Mouse (Mus musculus) A20 (cell line): Measurements from ENCODE around the gene Srp72.
"Not testable (repeated sequence)": the region's sequence is repeated elsewhere in the genome, so short reads cannot be mapped to it uniquely, and the experiment has no call there.

Source experiments
- DNase-seq: peaks from one replicate; pipeline ENCODE4 v3.0.0-alpha.2; 2011; ENCODE audit warnings: low read depth, low spot score

Srp72 gene

DNA sequence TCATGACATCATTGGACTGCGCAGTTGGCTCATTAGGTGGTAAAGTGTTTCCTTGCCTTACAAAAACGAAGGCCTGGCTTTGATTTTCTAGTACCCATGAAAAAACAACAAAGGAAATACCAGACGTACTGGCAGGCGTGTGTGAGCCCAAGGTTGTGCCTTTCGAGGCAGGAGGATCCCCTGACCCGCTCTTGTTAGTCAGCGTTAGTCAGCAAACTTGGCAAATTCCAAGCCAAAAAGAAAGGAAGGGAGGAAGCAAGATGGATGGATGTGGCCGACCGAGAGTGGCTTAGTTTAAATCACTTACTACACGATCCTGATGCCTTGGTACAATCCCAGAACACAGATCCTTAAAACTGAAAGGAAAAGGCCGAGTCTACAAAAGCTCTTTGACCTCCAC is 11.9 kb upstream of the Srp72 start:
- no peak for DNase-seq

GRCm38 (mm10) chr5:76964651-76965050 is 9.8 kb upstream of the Srp72 start:
- DNase-seq: no peak

DNA sequence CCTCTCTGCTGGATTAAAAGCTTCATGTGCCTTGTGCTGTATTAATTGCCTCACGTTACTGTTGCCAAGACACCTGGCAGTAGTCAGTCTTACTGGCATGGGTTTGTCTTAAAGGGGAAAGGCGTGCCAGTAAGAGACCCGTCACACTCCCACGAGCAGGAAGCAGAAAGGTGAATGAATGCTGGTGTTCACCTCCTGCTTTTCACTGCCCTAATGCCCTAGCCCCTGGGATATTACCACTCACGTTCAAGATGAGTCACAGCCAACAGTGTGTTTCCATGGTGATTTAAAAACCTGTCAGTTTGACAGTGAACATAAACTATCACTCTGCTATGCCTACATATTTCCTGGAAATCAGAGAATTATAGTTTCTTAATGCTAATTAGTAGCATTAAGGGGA is 5.2 kb upstream of the Srp72 start:
- DNase-seq: no peak

DNA sequence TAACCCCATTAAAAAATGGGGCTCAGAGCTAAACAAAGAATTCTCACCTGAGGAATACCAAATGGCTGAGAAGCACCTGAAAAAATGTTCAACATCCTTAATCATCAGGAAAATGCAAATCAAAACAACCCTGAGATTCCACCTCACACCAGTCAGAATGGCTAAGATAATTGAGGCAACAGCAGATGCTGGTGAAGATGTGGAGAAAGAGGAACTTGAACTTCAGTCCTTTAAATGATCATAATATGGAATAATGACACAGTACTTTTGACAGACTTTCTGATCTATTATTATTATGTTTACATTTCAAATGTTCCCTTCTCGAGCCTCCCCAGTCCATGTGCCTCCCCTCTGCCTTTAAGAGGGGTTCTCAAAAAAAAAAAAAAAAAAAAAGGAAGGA is 3.4 kb upstream of the Srp72 start:
- DNase-seq: not testable (repeated sequence)

DNA sequence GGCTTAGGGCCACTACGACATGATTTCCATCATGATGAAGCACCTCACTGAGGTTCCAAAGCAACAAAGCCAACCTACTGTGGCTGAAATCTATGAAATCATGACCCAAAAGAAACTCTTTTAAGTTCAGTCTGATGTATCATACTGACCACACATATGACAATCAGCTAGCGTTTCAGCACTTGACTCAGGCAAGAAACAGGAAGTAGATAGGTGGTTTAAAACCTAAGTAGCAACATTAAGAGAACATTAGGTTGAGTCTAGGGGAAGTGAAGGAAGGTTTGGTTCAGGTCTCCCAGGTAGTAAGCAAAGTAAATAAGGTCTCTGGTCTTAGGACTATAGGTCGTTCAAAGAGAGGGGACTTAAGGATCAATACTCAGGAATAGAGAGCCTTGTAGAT is 995 bp upstream of the Srp72 start:
- peak; percentile 59 for DNase-seq

DNA sequence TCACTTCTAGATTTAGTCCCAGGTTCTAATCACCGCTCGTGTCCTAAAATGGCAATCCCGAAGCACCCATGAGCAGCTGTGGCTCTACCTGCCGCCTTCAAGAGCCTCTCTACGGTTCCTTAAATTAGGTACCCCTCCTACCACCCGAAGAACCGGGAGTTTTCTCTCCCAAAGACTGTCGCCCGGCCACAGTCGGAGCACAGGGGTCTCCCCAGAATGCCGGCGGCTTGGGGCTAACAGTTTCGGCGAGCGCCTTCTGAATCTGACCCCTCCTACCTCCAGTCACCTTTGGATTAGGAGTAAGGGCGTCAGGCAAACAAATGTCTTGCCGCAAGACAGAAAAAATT is 303 bp upstream of the Srp72 start:
- DNase-seq: no peak

DNA sequence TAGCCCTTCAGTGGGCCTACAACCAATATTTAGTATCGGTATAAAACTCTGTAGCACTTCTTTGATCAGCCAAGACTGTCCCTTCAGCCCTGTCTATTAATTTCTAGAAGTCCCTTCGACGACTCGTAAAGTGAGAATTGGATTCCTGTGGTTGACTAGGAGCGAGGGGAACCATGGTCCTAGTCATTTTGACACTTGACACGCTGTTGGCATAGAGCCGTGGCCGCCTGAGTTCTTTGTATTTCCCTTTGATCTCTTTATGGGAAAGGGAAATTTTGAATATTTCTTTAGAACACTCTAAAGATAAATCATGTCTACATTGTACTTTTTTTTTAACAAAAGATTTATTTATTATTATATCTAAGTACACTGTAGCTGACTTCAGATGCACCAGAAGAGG is 1.3 kb downstream of the Srp72 start:
- peak; percentile 23 for DNase-seq

- no peak for DNase-seq
These were observed 9.5 kb downstream of the Srp72 start for GRCm38 (mm10) chr5:76984015-76984414.

DNA sequence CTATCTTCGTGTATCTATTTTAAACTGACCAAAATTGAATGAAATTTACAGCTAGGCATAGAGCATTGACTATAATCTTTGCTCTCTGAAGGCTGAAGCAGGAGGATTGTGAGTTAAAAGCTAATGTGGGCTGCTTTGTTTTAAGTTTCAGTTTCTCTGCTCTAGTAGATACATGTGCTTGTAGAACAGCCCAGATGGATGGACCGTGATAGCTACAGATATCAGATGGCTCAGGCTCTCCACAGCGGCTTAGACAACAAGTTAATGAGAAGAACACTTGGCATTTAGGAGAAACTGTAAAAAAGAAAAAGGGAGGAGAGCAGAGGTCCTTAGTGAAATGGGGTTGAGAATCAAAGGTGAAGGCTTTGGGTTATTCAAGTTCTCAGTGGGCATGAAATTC is 16.3 kb downstream of the Srp72 start:
- no peak for DNase-seq

GRCm38 (mm10) chr5:76993174-76993814 is 18.8 kb downstream of the Srp72 start:
- no peak for DNase-seq

DNA sequence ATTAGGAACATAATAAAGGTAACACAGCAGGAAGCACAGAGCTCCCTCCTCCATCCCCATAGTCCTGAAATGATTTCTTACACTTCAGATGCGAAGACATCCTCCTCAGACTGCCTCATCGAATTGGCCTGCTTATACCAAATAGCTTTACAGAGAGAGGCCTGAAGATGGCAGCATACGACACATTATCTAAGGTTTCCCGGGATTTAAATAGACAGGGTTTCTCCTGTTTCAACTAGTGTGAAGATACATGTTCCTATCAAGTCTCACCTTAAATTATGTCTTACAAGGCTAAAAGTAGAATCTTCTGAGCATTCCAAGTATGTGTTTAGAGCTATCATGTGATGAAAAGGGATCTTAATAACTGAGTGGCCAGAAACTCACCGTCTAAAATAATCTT is 23.9 kb downstream of the Srp72 start:
- DNase-seq: peak; percentile 25

DNA sequence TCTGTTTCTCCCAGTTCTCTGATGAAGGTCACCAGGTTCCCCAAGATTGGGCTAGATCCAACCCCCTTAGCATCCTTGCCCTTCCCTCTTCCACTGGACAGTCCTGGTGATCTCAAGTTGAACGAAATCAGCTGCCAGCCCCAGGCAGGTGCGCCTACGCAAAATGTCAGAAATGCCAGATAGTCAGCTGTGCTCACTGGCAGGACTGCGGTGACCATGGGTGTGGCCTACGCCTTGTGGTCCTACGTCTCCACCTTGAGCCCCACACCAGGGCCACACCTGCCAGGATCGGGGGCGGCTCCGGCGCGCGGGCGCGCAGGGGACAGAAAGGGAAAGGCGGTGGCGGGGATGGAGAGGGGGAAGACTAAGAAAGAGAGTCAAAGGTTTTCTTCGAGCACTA is 26.7 kb downstream of the Srp72 start:
- no peak for DNase-seq

DNA sequence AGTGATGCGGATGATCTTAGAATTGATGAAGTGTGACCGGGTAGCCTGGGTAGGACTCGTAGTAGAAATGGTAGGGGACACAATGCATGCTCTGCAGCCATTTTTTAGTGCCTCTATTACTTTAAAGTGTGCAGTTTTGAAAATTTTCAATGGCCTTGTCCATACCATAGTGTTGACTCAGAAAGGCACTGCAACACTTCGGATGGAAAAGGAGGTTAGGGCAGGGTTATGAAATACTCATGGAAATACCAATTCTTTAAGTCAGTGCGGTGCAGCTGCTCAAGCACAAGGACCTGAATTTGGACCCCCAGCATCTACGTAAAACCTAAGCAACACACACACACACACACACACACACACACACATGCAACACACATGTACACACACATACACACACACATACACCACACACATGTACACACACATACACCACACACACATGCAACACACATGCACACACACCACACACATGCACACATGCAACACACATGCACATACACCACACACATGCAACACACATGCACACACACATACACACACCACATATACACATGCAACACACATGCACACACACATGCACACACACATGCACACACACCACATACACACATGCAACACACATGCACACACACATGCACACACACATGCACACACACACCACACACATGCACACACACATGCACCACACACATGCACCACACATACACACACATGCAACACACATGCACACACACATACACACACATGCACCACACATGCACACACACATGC is 29.8 kb downstream of the Srp72 start, which contains the start of gene Arl9:
TSS of gene Arl9 (plus strand) at position 5 of the 771 bp plus-strand sequence.
- no peak for DNase-seq

DNA sequence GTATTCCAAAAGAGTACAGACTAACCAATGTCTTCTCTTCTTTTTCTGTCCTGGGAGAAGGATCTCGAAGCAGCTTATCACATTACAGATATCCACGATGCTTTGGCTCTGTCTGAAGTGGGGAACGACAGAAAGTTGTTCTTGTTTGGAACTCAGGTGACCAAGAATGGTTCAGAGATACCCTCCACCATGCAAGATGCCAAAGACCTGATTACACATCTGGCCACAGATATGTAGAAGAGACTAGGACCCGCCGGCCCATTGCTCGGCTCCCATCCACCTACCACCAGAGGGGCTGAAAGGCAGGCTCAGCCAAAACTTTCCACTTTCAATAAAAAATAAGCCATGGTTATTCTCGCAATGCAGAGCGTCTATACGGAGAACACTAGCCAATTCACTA is 35.9 kb downstream of the Srp72 start:
- DNase-seq: no peak

GRCm38 (mm10) chr5:77011082-77011481 is 36.6 kb downstream of the Srp72 start:
- DNase-seq: no peak

DNA sequence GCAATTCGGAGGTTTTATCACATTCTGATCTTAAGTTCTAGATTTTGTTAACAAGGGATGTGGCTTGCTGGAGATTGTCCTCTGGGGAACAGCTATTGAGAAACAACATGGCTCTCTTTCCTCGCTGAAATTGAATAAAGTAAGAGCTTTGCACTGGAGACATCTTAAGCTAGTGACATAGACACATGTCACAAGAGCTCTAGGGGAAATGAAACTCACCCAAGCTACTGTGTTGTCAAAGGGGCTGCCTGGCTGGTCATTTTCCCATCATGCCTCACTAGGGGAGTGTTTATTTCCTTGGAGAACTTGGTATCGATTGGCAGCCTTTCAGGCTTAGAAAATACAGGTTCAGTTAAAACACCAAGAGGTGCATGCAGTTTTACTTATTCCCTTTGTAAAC is 38.7 kb downstream of the Srp72 start:
- peak; percentile 77 for DNase-seq

DNA sequence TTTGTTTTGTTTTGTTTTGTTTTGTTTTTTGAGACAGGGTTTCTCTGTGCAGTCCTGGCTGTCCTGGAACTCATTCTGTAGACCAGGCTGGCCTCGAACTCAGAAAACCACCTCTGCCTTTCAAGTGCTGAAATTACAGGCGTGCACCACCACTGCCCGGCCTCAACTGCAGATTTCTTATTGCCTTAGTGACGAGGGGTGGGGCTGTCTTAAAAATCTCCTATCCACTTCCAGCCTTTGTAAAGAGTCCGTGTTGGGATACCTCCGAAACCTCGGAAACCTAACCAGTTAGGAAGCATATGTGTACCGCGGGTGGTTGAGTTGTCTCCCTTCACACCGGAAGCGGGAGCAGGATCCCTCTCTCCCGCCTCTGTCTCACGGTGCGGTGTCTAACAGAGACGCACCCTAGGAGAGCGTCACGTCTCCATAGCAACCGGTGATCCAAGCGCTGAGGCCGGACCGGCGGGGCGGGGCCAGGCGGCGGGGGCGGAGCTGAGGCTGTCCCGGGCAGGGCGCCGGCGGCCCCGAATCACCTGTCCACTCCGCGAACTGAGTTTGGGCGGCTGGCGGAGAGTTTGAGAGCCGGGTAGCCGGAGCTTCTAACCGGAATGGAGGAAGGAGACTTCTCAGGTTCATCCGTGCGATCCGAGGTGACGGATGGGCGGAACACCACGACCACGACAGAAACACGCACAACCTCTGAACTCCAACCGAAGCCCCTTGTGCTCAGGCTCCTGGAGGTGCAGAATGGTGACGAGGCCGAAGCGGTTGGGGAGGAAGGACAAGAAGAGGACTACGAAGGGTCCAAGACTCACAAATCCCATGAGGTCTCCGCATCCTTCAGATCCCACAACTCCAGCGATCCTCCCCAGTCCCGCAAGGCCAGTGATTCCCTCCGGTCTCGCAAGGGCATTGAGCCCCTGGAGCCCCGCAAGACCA is 41.3 kb downstream of the Srp72 start, which contains the start of gene Thegl:
TSS of gene Thegl (plus strand) at position 480 of the 939 bp plus-strand sequence.
- no peak for DNase-seq

GRCm38 (mm10) chr5:77028034-77028433 is 53.6 kb downstream of the Srp72 start:
- no peak for DNase-seq

DNA sequence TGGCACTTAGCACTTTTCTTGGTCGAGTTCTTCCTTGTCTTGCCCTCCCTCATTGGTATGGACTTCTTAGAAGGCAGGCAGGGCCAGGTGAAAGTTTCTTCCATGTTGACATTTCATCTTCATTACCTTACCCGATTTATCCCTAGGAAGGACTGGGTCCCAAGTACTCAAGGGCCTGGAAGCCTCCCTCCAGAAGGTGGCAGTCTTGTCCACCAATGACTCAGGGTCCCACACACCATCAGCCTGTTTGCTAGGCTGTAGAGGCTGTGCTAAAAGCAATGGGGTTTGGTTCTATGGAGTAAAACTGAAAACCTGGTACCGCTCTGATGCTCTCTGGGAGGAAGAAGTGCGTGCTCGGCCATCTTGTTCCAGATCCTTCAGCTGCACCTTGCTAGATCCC is 55.3 kb downstream of the Srp72 start:
- peak; percentile 58 for DNase-seq

GRCm38 (mm10) chr5:77035101-77035500 is 60.6 kb downstream of the Srp72 start:
- not testable (repeated sequence) for DNase-seq

DNA sequence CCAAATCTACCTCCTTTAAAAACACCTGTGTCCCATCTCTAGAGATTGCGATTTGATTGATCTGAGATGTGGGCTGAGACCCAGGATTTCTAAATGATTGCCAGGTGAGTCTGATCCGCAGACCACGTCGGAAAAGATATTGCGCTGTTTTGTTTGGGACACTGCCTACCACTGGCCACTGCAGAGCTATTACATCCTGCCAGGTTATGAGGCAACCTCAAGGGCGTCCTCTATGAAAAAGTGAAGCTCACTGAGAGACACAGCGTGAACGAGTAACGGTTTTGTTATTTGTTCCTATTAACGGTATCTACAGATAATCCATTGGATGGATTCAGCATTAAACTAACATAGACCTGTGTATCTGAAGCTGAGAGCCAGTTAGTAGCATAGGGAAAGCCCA is 64.0 kb downstream of the Srp72 start:
- no peak for DNase-seq

DNA sequence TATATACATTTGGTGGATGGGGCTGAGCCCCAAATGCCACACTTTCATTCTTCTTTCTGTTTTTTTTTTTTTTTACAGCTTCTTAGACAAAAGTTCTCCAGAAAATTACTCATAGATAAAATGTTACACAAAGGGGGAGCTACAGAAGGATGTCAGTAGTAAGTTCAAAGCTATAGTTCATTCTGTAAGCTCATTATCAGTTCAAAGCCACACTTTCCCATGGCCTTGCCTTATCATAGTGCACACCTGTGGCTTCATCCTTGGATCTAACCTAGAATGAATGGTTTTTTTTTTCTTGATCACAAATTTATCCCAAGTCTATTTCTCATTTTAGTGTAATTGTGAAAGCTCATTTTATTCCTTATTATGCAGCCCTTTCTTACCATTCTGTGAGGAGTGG is 64.9 kb downstream of the Srp72 start:
- DNase-seq: no peak
